Mouse (Mus musculus) erythroblast, embryonic 14.5 days (primary cell): Measurements from ENCODE around the gene Emp3.

Experiments
- GATA1 ChIP-seq: IDR thresholded peaks from 2 replicates; pipeline ENCODE4 v1.6.1; 2012; ENCODE audit warnings: low read length, inconsistent platforms, mixed read lengths
- TAL1 ChIP-seq: IDR thresholded peaks from 3 replicates; pipeline ENCODE4 v1.6.1; 2012; ENCODE audit warnings: low read length, inconsistent platforms, mixed read lengths

DNA sequence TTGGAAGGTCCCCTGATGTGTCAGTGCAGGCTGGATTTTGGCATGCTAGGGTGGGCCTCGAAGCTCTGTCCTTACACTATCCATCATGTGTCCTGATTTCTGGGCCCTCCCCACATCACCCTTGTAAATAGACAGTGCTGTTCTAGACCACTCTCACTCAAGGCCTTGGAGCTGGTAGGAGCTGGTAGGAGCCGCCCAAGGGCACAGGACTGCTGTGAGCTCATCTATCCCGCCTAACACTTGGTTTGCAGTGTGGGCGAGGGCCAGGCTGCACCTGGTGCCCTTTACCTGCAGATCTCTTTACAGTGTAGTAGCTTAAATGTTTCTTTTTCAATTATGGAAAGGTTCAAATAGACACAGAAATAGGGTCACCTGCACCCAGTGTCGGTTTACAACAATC, 6.2 kb downstream of the Emp3 start:
- no peak for TF ChIP-seq GATA1
- no peak for TF ChIP-seq TAL1
